ENCODE assay signal across 24 mouse cellular contexts in genomic region chr19:29612102-29612501, GRCm38 (mm10).
"Had no signal": no experiment of that assay in that cellular context is flagged by ENCODE, and none has a peak within 500 bp of the region (broad histone marks: within the 10 kb centered on the region; RNA-seq: fewer than 3 reads in every experiment).

No protein-coding gene starts in this region.

- H3K4me1 ChIP-seq: hindbrain, embryonic 10.5 days; hindbrain, embryonic 12.5 days; intestine, embryonic 15.5 days; limb, embryonic 13.5 days; limb, embryonic 15.5 days had no signal

- H3K9me3 ChIP-seq: heart, embryonic 10.5 days; heart, embryonic 12.5 days; hindbrain, embryonic 10.5 days; hindbrain, embryonic 12.5 days; intestine, embryonic 15.5 days; limb, embryonic 13.5 days; limb, embryonic 15.5 days had no signal

- H3K27ac ChIP-seq: gastrocnemius, adult 2 months; heart, embryonic 10.5 days; hindbrain, embryonic 10.5 days; hindbrain, embryonic 12.5 days; hindbrain, embryonic 14.5 days; intestine, embryonic 15.5 days; limb, embryonic 13.5 days; limb, embryonic 15.5 days had no signal

- H3K27me3 ChIP-seq: hindbrain, embryonic 12.5 days; intestine, embryonic 15.5 days; limb, embryonic 13.5 days; limb, embryonic 15.5 days had no signal

- DNase-seq: gastrocnemius, adult 2 months; gastrocnemius, postnatal 10 days; gastrocnemius, postnatal 25 days; heart, adult 18-20 months; heart, postnatal 10 days; heart, postnatal 4 days; kidney, adult 18-20 months; kidney, adult 8-10 months; kidney, postnatal 10 days; kidney, postnatal 25 days; layer of hippocampus, adult 9-11 months; layer of hippocampus, postnatal 36 days; left cerebral cortex, postnatal 4 days had no signal

- ATAC-seq: hindbrain, embryonic 16.5 days; inflammation-experienced regulatory T-cells, adult 6 months; intestine, embryonic 15.5 days; intestine, postnatal 0 days had no signal

- H3K4me3 ChIP-seq: gastrocnemius, adult 2 months; heart, embryonic 10.5 days; heart, embryonic 12.5 days; hindbrain, embryonic 10.5 days; hindbrain, embryonic 12.5 days; intestine, embryonic 15.5 days; limb, embryonic 13.5 days; limb, embryonic 15.5 days had no signal

- H3K9ac ChIP-seq: heart, embryonic 12.5 days; hindbrain, embryonic 12.5 days; hindbrain, embryonic 14.5 days; intestine, embryonic 15.5 days; limb, embryonic 13.5 days; limb, embryonic 15.5 days had no signal

- H3K4me2 ChIP-seq: heart, embryonic 12.5 days; hindbrain, embryonic 12.5 days; hindbrain, embryonic 14.5 days; intestine, embryonic 15.5 days; limb, embryonic 13.5 days; limb, embryonic 15.5 days had no signal
